Mouse (Mus musculus) myocyte (in vitro differentiated cells): Measurements from ENCODE around the gene Rsph14.

Experiments
- POLR2A ChIP-seq: IDR thresholded peaks from one replicate; pipeline ENCODE4 v1.6.1; 2011; ENCODE audit warnings: low read depth, mild to moderate bottlenecking, control low read depth, moderate library complexity; ENCODE audit not compliant: insufficient read length
- TCF12 ChIP-seq: IDR thresholded peaks from one replicate; pipeline ENCODE4 v1.6.1; 2011; ENCODE audit warnings: mild to moderate bottlenecking, control low read depth; ENCODE audit not compliant: poor library complexity, insufficient read depth, severe bottlenecking

GRCm38 (mm10) chr10:75015465-75015864, 16.9 kb downstream of the Rsph14 start:
- no peak for TF ChIP-seq POLR2A
- TF ChIP-seq TCF12: no peak
